Mouse (Mus musculus): ENCODE measurements around the gene Duox2.
"Not testable (repeated sequence)": the region's sequence is repeated elsewhere in the genome, so short reads cannot be mapped to it uniquely, and the experiment has no call there.

Duox2 gene

DNA sequence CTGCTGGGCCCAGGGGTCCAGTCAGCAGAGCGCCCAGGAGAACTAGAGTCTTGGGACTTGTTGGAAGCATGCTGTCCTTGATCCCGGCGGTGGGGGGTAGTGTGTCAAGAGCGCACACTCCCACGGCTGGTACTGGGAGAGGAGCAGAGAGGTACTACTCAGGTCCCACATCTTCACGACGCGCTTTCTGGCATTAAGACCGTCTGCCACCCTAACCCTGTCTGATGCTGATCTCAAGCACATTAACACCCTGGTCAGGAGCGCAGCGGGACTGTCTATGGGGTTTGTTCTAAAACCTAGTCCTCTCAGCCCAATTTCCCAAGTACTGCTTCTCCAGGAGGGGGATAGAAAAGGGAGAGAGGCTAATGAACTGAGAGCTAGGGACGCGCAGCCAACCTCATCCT is at the start of gene Duox2:
Gene Duox2, minus strand, starts transcription at position 354 of the 404 bp plus-strand sequence.
- no peak for DNase-seq

DNA sequence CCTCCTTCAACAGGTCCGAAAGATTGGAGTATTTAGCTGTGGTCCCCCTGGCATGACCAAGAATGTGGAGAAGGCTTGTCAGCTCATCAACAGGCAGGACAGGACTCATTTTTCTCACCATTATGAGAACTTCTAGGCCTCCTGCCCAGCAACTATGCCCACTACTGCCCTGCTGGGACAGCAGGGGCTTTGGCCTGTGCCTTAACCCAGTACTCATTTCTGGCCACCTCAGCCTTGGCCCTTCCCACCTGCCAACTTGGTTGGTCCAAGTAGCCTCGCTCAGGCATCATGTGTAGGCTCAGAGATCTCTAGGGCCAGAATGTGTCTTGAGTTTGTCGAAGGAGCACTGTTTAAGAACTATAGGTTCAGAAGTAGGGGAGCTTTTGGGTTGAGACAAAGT is 49.0 kb upstream of the Duox2 start:
- no peak for DNase-seq

GRCm38 (mm10) chr2:122346164-122346563 is 47.9 kb upstream of the Duox2 start:
- DNase-seq, result not testable (repeated sequence)

- no peak for DNase-seq
Observed at GRCm38 (mm10) chr2:122345106-122345893, 47.1 kb upstream of the Duox2 start.

DNA sequence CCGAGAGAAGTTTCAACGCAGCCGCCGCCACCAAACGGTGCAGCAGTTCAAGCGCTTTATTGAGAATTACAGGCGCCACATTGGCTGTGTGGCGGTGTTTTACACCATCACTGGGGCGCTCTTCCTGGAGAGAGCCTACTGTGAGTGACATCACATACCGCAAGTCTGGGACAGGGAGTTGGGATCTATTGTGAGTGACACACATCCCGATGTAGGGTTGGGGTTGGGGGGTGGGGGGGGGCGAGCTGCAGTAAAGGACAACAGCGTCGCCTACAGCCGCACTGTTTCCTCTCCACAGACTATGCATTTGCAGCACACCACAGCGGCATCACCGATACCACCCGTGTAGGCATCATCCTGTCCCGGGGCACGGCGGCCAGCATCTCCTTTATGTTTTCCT is 39.0 kb upstream of the Duox2 start:
- DNase-seq, result no peak

GRCm38 (mm10) chr2:122334170-122334569 is 35.9 kb upstream of the Duox2 start:
- DNase-seq, result no peak

DNA sequence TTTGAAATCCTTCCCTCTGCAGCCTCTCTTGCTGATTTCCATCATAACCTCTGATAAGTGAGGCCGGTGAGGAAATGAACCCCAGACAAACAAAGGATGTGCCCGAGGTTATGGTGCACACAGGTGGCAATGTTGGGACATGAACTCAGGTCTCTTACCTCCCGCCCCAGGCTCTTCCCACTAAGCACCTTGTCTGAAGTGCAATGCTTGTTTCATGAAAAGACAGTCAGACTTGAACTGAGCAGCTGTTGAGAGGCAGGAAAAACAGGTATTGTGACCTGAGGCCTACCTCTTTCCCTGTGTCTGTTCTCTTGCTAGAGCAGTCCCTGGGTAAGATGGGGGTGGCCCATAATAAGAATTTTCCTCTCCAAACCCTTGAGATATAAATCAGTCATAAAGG is 34.0 kb upstream of the Duox2 start:
- DNase-seq, result no peak

DNA sequence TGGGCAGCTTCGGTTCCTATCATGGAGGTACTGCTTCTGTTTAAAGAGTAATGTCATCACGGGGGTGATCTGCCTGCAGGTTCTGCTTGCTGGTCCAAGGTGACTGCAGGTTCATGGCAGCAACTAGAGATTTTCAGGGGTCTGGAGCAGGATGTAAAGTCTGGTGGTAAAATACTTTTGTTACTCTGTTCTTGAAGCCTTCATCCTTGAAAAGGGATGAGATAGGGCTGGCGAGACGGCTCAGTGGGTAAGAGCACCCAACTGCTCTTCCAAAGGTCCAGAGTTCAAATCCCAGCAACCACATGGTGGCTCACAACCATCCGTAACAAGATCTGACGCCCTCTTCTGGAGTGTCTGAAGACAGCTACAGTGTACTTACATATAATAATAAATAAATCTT is 32.1 kb upstream of the Duox2 start:
- DNase-seq, result not testable (repeated sequence)

DNA sequence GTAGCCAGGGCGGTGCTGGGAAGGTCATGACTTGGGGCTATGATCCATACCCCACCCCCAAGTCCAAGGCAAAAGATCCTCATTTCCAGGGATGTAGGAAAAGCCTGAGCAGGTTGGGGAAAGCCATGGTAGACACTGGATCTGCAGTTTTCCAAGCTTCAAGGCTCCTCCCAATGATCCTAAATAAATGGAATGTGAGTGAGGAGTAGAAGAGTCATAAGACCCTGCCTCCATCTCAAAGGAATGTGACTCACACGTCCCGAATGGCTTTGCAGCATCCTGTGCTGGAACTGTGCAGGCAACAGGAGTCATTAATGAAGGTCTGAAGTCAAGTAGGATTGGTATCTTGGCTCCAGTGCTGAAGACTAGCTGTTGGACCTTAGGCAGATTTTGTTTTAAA is 29.7 kb upstream of the Duox2 start:
- DNase-seq, result no peak

- DNase-seq, result no peak
Observed at GRCm38 (mm10) chr2:122325361-122325760, 27.1 kb upstream of the Duox2 start.

DNA sequence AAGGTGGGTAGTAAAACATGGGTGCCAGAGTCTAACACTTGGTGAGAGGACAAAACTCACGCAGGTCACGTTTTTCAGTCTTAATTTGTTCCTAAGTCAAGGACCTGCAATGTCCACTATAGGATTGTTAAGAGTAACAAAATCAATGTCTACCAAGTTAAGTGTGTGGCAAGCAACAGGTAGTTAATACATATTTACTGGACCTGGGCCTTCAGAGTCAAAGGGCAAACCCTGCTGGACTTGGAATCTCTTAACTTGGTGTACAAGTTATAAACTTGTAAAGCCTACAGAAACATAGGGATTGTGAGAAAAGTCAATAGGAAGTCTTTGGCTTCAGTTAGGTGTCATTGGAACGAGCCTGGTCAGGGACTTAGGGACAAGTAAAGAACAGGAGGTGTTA is 26.3 kb upstream of the Duox2 start:
- DNase-seq, result no peak

DNA sequence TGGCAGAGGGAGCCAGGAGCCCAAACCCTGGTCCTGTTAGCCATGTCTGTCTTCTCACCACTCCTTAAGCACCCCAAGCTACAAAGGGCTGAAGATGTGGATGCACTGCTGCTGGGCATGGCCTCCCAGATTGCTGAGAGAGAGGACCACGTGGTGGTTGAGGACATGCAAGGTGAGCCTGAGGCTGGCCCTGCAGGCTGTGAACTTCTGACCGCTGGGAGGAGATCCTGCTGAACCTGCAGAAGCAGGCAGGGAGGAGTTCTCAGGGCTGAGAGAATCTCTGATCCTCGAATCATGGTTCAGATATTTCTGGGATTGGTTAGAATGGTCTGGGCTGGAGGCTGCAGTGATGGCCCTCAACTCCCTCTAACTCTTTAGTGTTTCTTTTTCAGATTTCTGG is 25.7 kb upstream of the Duox2 start:
- DNase-seq, result no peak

DNA sequence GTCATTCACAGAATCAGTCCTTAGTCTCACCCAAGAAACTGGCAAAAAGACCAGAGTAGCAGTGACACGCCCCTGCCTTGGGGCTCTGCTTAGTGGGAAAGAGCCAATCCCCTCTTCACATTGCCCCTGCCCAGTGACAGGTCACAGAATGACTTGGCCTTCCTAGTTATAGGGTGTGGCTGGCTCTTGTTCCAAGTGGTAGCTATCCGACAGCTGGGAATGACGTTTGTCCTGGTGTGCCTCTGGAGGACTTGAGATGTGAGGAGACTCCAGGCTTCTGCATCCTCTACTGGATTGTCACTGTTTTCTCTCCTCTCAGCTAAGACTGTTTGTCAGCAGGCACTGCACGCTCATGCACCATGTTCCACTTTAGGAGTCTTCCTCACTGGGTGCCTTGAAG is 19.1 kb upstream of the Duox2 start:
- no peak for DNase-seq

GRCm38 (mm10) chr2:122315372-122315771 is 17.1 kb upstream of the Duox2 start, which contains the start of gene Duox1:
Gene Duox1, plus strand, starts transcription at chr2:122315672.
- DNase-seq, result no peak

- no peak for DNase-seq
Observed at GRCm38 (mm10) chr2:122313536-122313935, 15.3 kb upstream of the Duox2 start, which contains the start of gene Duoxa1. Gene Duoxa1, minus strand, starts transcription at chr2:122313730.

- DNase-seq, result peak; percentile 74
Observed at GRCm38 (mm10) chr2:122312722-122313417, 14.6 kb upstream of the Duox2 start.

- no peak for DNase-seq
Observed at GRCm38 (mm10) chr2:122311561-122311960, 13.3 kb upstream of the Duox2 start.

GRCm38 (mm10) chr2:122309647-122310046 is 11.4 kb upstream of the Duox2 start:
- no peak for DNase-seq

DNA sequence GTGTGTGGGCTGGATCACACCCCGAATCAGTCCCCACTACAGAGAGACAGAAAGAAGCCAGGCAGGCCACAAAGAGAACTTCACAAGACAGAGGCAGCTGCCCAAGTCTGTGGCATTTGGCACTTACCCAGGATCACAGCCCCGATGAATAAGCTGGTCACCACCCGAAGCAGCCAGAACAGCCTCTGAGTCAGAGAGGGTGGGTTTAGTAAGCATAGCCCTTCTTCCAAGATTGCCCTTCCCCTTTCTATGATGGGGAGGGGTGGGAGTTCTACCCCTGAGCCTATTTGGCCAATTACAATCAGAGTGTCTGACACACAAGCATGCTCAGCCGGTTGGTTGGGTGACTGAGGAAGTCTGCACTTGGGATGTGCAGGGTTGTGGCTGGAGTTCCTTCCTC is 7.9 kb upstream of the Duox2 start:
- DNase-seq, result no peak

DNA sequence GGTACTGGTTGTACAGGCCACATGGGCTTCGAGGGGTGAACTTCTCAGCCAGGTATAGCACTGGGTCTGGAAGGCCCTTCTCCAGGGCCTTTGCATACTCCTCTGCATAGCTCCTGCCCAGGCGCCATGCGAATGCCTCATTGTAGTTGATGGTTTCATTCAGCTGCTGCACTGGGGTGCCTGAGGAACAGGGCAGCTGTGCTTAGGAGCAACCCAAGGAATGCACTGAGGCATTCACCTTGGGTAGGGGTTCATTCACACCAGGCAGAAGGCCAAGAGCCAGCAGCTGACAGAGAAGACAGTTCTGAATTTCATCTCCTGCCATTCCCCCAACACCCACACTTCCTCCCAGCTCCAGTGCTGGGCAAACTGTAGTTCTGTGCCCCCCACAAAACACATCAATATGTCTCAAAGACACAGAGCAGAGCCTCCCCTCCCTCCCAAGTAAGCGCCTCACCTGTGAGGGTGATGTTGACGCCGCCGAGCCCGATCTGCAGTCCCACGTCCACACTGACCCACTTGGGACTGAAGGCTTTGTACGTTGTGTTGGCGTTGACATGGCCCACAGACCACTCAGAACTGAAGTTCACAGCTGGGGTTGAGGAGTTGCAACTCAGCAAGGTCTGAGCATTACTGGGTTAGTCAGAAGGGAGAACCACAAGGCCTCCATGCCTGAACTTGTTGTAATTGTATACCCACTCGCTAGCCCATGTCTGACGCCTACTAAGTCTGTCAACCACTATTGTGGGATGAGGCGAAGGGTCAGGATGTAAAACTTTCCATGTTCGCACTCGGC is 7.0 kb upstream of the Duox2 start:
- DNase-seq, result no peak

- DNase-seq, result no peak
Observed at GRCm38 (mm10) chr2:122304544-122304943, 6.3 kb upstream of the Duox2 start.

- DNase-seq, result peak; percentile 71
Observed at GRCm38 (mm10) chr2:122302574-122303241, 4.5 kb upstream of the Duox2 start.

Measured in liver (tissue).